Mouse (Mus musculus): ENCODE measurements around the gene Npm3. TPM values are rescaled to one million over a fixed set of nuclear protein-coding genes. Genes with fewer than 3 reads are reported as not detected.
A peak's percentile ranks its signal among the peaks of the same experiment; 100 is the strongest.

Gene Npm3
- polyA plus RNA-seq, 1 experiment from 2014 or later: 6.4 TPM

DNA sequence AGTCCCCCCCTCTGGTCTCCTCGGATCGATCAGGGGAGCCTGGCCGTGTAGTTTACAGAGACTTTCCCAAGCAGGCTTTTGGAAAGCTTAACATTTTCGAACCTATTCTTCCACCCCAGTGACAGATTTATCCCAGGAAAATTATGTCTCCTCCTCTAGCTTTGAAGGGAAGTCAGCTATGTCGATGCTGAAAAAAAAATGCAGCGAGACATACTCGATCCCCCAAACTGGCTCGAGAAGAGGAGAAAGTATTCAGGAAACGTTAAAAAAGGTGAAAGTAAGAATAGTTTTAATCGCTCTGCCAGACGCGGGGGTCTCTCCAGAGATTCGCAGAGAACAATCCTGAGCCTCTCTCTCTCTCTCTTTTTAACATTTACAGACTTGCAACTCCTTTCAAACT, 9.2 kb downstream of the Npm3 start:
- Histone ChIP-seq H3K4me2 (no peak overlapping the region), H3K9me3 (no peaks in the 10 kb centered on the region), H3K9ac (no peak overlapping the region), H3K27me3 (peaks cover 100% of the 10 kb centered on the region), H3K4me1 (replicated peaks) (peaks cover 43% of the 10 kb centered on the region), H3K36me3 (no peaks in the 10 kb centered on the region), H3K27ac (replicated peaks) (no peak overlapping the region), H3K4me3 (no peak overlapping the region)
- ATAC-seq (ENCODE audit: low read depth): no peak
- WGBS: 3% methylated on average over 13 of the region's 13 CpGs

DNA sequence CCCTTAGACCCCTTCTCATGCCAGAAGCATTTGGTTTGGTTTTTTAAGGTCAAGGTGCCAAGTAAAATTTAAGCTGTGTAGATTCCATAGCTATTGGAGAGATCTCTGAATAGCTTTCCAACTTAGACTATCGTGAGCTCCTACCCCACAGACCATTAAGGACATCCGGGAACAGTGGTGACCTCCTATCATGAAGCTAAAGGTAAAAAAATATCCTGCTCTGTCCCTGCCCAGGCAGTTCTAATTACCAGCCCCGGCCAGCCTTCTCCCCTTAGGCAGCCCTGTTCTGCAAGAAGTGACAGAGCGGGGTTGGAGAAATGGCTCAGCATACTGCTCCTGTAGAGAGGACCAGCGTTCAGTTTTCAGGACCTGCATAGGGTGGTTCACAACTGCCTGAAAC, 10.9 kb downstream of the Npm3 start:
- peaks cover 100% of the 10 kb centered on the region for H3K27me3 ChIP-seq
- H3K27ac ChIP-seq (replicated peaks): no peak overlapping the region
- no peak for ATAC-seq (ENCODE audit: low read depth)
- H3K36me3 ChIP-seq: no peaks in the 10 kb centered on the region
- no peak overlapping the region for H3K9ac ChIP-seq
- no peak overlapping the region for H3K4me2 ChIP-seq
- peaks cover 46% of the 10 kb centered on the region for H3K4me1 ChIP-seq (replicated peaks)
- H3K4me3 ChIP-seq: no peak overlapping the region
- no peaks in the 10 kb centered on the region for H3K9me3 ChIP-seq
- 50% methylated on average over 5 of the region's 5 CpGs for WGBS

GRCm38 (mm10) chr19:45737846-45738484, 11.4 kb downstream of the Npm3 start:
- WGBS: 60% methylated on average over 10 of the region's 10 CpGs
- peaks cover 100% of the 10 kb centered on the region for H3K27me3 ChIP-seq
- ATAC-seq (ENCODE audit: low read depth): no peak
- no peak overlapping the region for H3K9ac ChIP-seq
- no peaks in the 10 kb centered on the region for H3K36me3 ChIP-seq
- H3K9me3 ChIP-seq: no peaks in the 10 kb centered on the region
- no peak overlapping the region for H3K4me3 ChIP-seq
- H3K4me1 ChIP-seq (replicated peaks): peaks cover 42% of the 10 kb centered on the region
- no peak overlapping the region for H3K27ac ChIP-seq (replicated peaks)
- H3K4me2 ChIP-seq: no peak overlapping the region

DNA sequence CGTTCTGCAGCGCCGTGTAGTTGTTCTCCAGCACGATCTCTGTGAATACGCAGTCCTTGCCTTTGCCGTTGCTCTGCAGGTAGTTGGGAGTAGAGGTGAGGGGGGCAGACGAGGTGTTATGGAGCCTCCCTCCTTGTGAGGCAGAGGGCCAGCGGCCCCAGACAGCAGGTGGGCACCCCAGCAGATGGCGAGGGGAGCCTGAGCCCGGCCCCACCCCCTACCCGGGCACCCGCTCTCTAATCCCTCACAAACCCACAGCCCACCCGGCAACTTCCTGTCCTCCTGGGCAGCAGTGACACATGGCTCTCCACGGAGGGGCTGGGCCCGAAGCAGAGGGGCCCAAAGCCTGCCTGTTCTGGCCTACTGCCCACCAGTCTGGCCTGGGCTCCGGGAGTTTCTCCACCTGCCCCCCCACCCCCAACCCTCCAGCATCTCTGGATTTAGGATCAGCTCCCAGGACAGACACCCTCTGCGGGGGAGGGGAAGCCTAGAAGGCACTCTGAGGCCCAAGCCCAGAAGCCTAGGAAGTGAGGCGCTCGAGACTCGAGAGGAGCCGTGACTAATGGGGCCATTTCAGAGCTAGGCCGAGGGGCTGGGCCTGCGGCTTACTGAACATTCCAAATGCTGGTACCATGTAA, 12.1 kb downstream of the Npm3 start:
- peak; percentile 42 for ATAC-seq (ENCODE audit: low read depth)
- H3K9me3 ChIP-seq: no peaks in the 10 kb centered on the region
- H3K4me3 ChIP-seq: peak overlapping the region; percentile 20
- H3K27me3 ChIP-seq: peaks cover 100% of the 10 kb centered on the region
- H3K36me3 ChIP-seq: no peaks in the 10 kb centered on the region
- H3K27ac ChIP-seq (replicated peaks): no peak overlapping the region
- peak overlapping the region; percentile 51 for H3K4me2 ChIP-seq
- peaks cover 36% of the 10 kb centered on the region for H3K4me1 ChIP-seq (replicated peaks)
- 10% methylated on average over 23 of the region's 23 CpGs for WGBS
- peak overlapping the region; percentile 41; the same call in 1 of the 2 replicates for H3K9ac ChIP-seq

GRCm38 (mm10) chr19:45736855-45737207, 12.6 kb downstream of the Npm3 start:
- Histone ChIP-seq H3K27me3 (peaks cover 100% of the 10 kb centered on the region), H3K36me3 (no peaks in the 10 kb centered on the region), H3K9ac (peak overlapping the region; percentile 41; the same call in 1 of the 2 replicates), H3K27ac (replicated peaks) (no peak overlapping the region), H3K9me3 (no peaks in the 10 kb centered on the region), H3K4me1 (replicated peaks) (peaks cover 31% of the 10 kb centered on the region), H3K4me3 (peak overlapping the region; percentile 20), H3K4me2 (peak overlapping the region; percentile 51)
- peak; percentile 68; the same call in 1 of the 2 replicates for ATAC-seq (ENCODE audit: low read depth)
- 1% methylated on average over 28 of the region's 28 CpGs for WGBS

- no peak overlapping the region for H3K9ac ChIP-seq
- no peak overlapping the region for H3K4me3 ChIP-seq
- 21% methylated on average over 1 of the region's 1 CpGs for WGBS
- peaks cover 100% of the 10 kb centered on the region for H3K27me3 ChIP-seq
- no peaks in the 10 kb centered on the region for H3K36me3 ChIP-seq
- H3K4me1 ChIP-seq (replicated peaks): peaks cover 26% of the 10 kb centered on the region
- no peak overlapping the region for H3K4me2 ChIP-seq
- no peak for ATAC-seq (ENCODE audit: low read depth)
- H3K27ac ChIP-seq (replicated peaks): no peak overlapping the region
- no peaks in the 10 kb centered on the region for H3K9me3 ChIP-seq
Observed at GRCm38 (mm10) chr19:45736241-45736640, 13.2 kb downstream of the Npm3 start.

GRCm38 (mm10) chr19:45734762-45735161, 14.6 kb downstream of the Npm3 start:
- Histone ChIP-seq H3K4me2 (no peak overlapping the region), H3K4me1 (replicated peaks) (peaks cover 20% of the 10 kb centered on the region), H3K4me3 (no peak overlapping the region), H3K9ac (no peak overlapping the region), H3K36me3 (no peaks in the 10 kb centered on the region), H3K27ac (replicated peaks) (no peak overlapping the region), H3K9me3 (no peaks in the 10 kb centered on the region), H3K27me3 (peaks cover 100% of the 10 kb centered on the region)
- no peak for ATAC-seq (ENCODE audit: low read depth)
- WGBS: 9% methylated on average over 7 of the region's 7 CpGs

DNA sequence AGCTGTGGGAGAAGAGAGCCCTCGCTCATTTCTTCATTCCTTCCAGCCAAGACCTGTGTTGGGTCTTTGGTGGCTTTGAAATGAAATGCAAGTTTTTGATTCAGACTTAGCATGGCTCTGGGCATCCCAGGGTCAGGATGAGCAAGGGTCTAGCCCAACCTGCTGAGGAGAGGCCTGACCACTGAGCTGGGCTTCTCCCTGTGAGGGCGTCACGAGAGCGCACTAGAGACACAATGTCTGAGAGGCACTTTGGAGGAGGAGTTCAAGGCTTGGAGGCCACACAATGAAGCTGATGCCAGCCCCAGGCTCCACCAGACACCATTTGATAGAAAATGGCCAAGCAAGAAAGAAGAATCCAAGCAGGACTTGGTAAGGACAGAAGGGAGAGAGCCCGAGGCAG, 15.2 kb downstream of the Npm3 start:
- peaks cover 20% of the 10 kb centered on the region for H3K4me1 ChIP-seq (replicated peaks)
- H3K9me3 ChIP-seq: no peaks in the 10 kb centered on the region
- no peaks in the 10 kb centered on the region for H3K36me3 ChIP-seq
- peaks cover 97% of the 10 kb centered on the region for H3K27me3 ChIP-seq
- 36% methylated on average over 5 of the region's 5 CpGs for WGBS
- no peak overlapping the region for H3K4me2 ChIP-seq
- no peak for ATAC-seq (ENCODE audit: low read depth)
- no peak overlapping the region for H3K4me3 ChIP-seq
- no peak overlapping the region for H3K27ac ChIP-seq (replicated peaks)
- H3K9ac ChIP-seq: no peak overlapping the region

GRCm38 (mm10) chr19:45733564-45733963, 15.8 kb downstream of the Npm3 start:
- Histone ChIP-seq H3K27me3 (peaks cover 96% of the 10 kb centered on the region), H3K9me3 (no peaks in the 10 kb centered on the region), H3K4me1 (replicated peaks) (peaks cover 20% of the 10 kb centered on the region), H3K4me2 (no peak overlapping the region), H3K36me3 (no peaks in the 10 kb centered on the region), H3K4me3 (no peak overlapping the region), H3K27ac (replicated peaks) (no peak overlapping the region), H3K9ac (no peak overlapping the region)
- 6% methylated on average over 10 of the region's 10 CpGs for WGBS
- no peak for ATAC-seq (ENCODE audit: low read depth)

DNA sequence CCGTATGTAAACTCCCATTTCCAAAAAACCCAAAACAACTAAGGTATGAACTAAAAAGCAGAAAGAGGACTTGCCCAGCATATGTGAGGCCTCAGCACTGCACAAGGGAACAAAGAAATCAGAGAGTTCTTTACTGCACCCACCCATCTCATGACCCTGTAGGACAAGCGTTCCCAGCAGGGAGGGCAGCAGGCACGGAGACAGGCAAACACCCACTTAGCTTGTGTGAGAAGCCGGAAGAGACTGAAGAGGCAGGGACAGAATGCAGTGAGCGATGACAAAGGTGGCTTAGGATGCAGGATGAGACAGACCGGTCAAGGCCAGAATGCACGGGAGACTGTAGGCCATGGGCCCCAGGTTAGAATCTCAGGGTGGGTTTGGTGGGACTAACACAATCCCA, 17.7 kb downstream of the Npm3 start:
- H3K27me3 ChIP-seq: peaks cover 93% of the 10 kb centered on the region
- no peak overlapping the region for H3K4me3 ChIP-seq
- H3K9ac ChIP-seq: no peak overlapping the region
- no peaks in the 10 kb centered on the region for H3K36me3 ChIP-seq
- WGBS: 78% methylated on average over 7 of the region's 7 CpGs
- H3K27ac ChIP-seq (replicated peaks): no peak overlapping the region
- H3K9me3 ChIP-seq: no peaks in the 10 kb centered on the region
- ATAC-seq (ENCODE audit: low read depth): no peak
- H3K4me1 ChIP-seq (replicated peaks): peaks cover 10% of the 10 kb centered on the region
- no peak overlapping the region for H3K4me2 ChIP-seq

DNA sequence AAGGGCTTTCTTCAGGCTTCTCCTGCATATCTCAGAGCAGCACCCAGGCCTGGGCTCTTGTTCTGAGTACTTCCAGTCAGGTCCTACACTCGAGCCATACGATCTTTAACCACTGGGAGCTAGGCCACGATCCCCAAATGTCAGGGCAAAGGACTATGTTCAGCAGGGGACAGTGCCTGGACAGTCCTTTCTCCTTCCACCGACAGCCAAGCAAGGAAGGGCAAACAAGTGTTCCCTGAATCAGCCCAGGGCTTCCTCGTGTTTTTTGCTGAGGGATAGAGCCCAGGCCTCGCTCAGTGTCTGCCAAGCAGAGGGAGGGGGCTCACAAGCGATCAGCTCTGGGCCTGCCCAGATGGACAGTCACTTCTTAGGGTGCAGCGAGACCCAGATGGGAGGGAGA, 19.3 kb downstream of the Npm3 start:
- no peak for ATAC-seq (ENCODE audit: low read depth)

GRCm38 (mm10) chr19:45727231-45727630, 22.2 kb downstream of the Npm3 start:
- Histone ChIP-seq H3K27ac (replicated peaks) (no peak overlapping the region), H3K9ac (no peak overlapping the region), H3K4me2 (no peak overlapping the region), H3K36me3 (no peaks in the 10 kb centered on the region), H3K4me1 (replicated peaks) (peaks cover 6% of the 10 kb centered on the region), H3K4me3 (no peak overlapping the region), H3K9me3 (no peaks in the 10 kb centered on the region), H3K27me3 (peaks cover 88% of the 10 kb centered on the region)
- ATAC-seq (ENCODE audit: low read depth): no peak
- WGBS: 83% methylated on average over 10 of the region's 10 CpGs

More for the DNA sequence above, 19.3 kb downstream of the Npm3 start:
- Histone ChIP-seq H3K27ac (replicated peaks) (no peak overlapping the region), H3K36me3 (no peaks in the 10 kb centered on the region), H3K27me3 (peaks cover 93% of the 10 kb centered on the region), H3K4me3 (no peak overlapping the region), H3K4me2 (no peak overlapping the region), H3K9me3 (no peaks in the 10 kb centered on the region), H3K4me1 (replicated peaks) (peaks cover 10% of the 10 kb centered on the region), H3K9ac (no peak overlapping the region)
- WGBS: 76% methylated on average over 8 of the region's 8 CpGs

Measured in neural tube, embryonic 13.5 days (tissue).